ENCODE assay signal across 13 mouse cellular contexts in the genomic region with DNA sequence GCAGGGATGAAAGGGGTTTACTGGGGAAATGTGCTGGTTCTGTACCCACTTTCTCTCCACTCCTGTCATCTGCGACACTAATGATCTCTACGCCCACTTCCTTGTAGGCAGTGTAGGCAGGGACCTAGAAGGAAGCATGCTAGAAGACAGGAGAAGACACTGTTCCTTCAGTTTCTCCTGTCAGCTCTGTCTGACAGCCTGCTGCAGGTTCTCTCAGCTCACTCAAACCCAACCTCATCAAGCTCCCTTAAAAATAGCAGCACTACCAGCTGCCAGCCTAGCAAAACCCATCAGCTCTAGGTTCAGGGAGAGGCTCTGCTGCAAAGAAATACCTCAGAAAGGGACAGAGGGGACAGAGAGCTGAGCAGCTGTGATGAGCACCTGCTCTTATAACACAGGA. TPM values are rescaled to one million over a fixed set of nuclear protein-coding genes. Genes with fewer than 3 reads are reported as not detected.
"Had no signal": no experiment of that assay in that cellular context is flagged by ENCODE, and none has a peak within 500 bp of the region (broad histone marks: within the 10 kb centered on the region; RNA-seq: fewer than 3 reads in every experiment).

No protein-coding gene starts in this region.

- H3K27ac ChIP-seq: kidney, postnatal 0 days; limb, embryonic 13.5 days; midbrain, embryonic 15.5 days; neural tube, embryonic 12.5 days; stomach, postnatal 0 days had no signal

- H3K4me3 ChIP-seq: limb, embryonic 13.5 days; liver, embryonic 12.5 days; midbrain, embryonic 15.5 days; neural tube, embryonic 12.5 days had no signal

- DNase-seq: kidney, adult 11 months; kidney, adult 9 months; kidney, postnatal 36 days; left cerebral cortex, postnatal 4 days; lung, adult 18-20 months; thymus, postnatal 4 days had no signal

RNA-seq across cellular contexts. Expression of a gene that starts 34.9 kb away (rescaled TPM):
- total RNA-seq: monocyte, adult 5-6 weeks had no signal
